ENCODE assay signal across 10 mouse cellular contexts in genomic region chr7:66623436-66623835, GRCm38 (mm10).
DNase-seq lines count a peak whose midpoint lies in the region; ATAC-seq lines count a peak whose summit lies in the region.
"Had no signal": no experiment of that assay in that cellular context is flagged by ENCODE, and none has a peak within 500 bp of the region (broad histone marks: within the 10 kb centered on the region; RNA-seq: fewer than 3 reads in every experiment).

No protein-coding gene starts in this region.

- no peak overlapping the region for H3K4me3 ChIP-seq in heart, embryonic 11.5 days (ENCODE audit: low read depth, low read length)
- H3K4me3 ChIP-seq in forebrain, embryonic 15.5 days: no peak overlapping the region
- H3K4me3 ChIP-seq: hindbrain, embryonic 13.5 days; megakaryocyte, embryonic 14.5 days had no signal

- H3K27ac ChIP-seq in heart, embryonic 11.5 days (ENCODE audit: low read depth, low read length): no peak overlapping the region
- H3K27ac ChIP-seq in forebrain, embryonic 15.5 days (replicated peaks): no peak overlapping the region
- H3K27ac ChIP-seq: hindbrain, embryonic 13.5 days had no signal

- H3K4me1 ChIP-seq in heart, embryonic 11.5 days (ENCODE audit: control insufficient read depth, insufficient read depth, low read length): no peaks in the 10 kb centered on the region
- no peaks in the 10 kb centered on the region for H3K4me1 ChIP-seq in forebrain, embryonic 15.5 days
- H3K4me1 ChIP-seq: hindbrain, embryonic 13.5 days had no signal

- WGBS in heart, embryonic 11.5 days (ENCODE audit: insufficient replicate concordance): 54% methylated on average over 3 of the region's 3 CpGs
- 69% methylated on average over 3 of the region's 3 CpGs for WGBS in forebrain, embryonic 15.5 days

- H3K9ac ChIP-seq in heart, embryonic 11.5 days (ENCODE audit: low read depth, low read length): no peak overlapping the region
- no peak overlapping the region for H3K9ac ChIP-seq in forebrain, embryonic 15.5 days (replicated peaks)
- H3K9ac ChIP-seq: hindbrain, embryonic 13.5 days had no signal

- peak; percentile 97 for DNase-seq in heart, adult 11 months
- peak; percentile 32 for DNase-seq in embryo, embryonic 10 days (ENCODE audit: low spot score)
- DNase-seq in heart, postnatal 14 days: peak; percentile 9 to 32
- peak; percentile 21 for DNase-seq in lung, postnatal 25 days (ENCODE audit: low spot score)
- no peak for DNase-seq in layer of hippocampus, postnatal 36 days

- no peak overlapping the region for H3K4me2 ChIP-seq in heart, embryonic 11.5 days
- H3K4me2 ChIP-seq in forebrain, embryonic 15.5 days (replicated peaks): no peak overlapping the region
- H3K4me2 ChIP-seq: hindbrain, embryonic 13.5 days had no signal

- no peaks in the 10 kb centered on the region; the same call in 1 of the 2 replicates for H3K9me3 ChIP-seq in heart, embryonic 11.5 days (replicated peaks; ENCODE audit: control insufficient read depth, low read length)
- H3K9me3 ChIP-seq in forebrain, embryonic 15.5 days: no peaks in the 10 kb centered on the region
- H3K9me3 ChIP-seq: hindbrain, embryonic 13.5 days had no signal

- intact Hi-C loops in heart, postnatal 14 days (cut with DNase I): no loop called here

- no peaks in the 10 kb centered on the region for H3K36me3 ChIP-seq in heart, embryonic 11.5 days (ENCODE audit: control insufficient read depth, insufficient read depth, low read length)
- H3K36me3 ChIP-seq in forebrain, embryonic 15.5 days: no peaks in the 10 kb centered on the region
- H3K36me3 ChIP-seq: hindbrain, embryonic 13.5 days had no signal

- no peak for ATAC-seq in heart, embryonic 11.5 days (replicated peaks; ENCODE audit: insufficient number of reproducible peaks, low FRiP score, low TSS enrichment)
- no peak for ATAC-seq in CD4-positive, CD25-positive, alpha-beta regulatory T cell, adult 4 months
- no peak for ATAC-seq in forebrain, embryonic 15.5 days (replicated peaks)

- H3K27me3 ChIP-seq in heart, embryonic 11.5 days (ENCODE audit: control insufficient read depth, insufficient read depth, low read length): no peaks in the 10 kb centered on the region
- no peaks in the 10 kb centered on the region for H3K27me3 ChIP-seq in forebrain, embryonic 15.5 days
- H3K27me3 ChIP-seq: hindbrain, embryonic 13.5 days had no signal

Comparison
In these comparisons a context has a peak if more than half of its experiments do, and no peak if none do; other contexts are left out.
1. DNase-seq: peak in heart, adult 11 months (single experiment), embryo, embryonic 10 days (single experiment), heart, postnatal 14 days (2 of 2) and lung, postnatal 25 days (single experiment); none in layer of hippocampus, postnatal 36 days (0 of 2).